Mouse (Mus musculus): Measurements from ENCODE around the gene Ticam1. TPM values are rescaled to one million over a fixed set of nuclear protein-coding genes. Genes with fewer than 3 reads are reported as not detected.
A peak's percentile ranks its signal among the peaks of the same experiment; 100 is the strongest.

Ticam1 gene
- polyA plus RNA-seq, 1 experiment from 2014 or later = 2.5 TPM

DNA sequence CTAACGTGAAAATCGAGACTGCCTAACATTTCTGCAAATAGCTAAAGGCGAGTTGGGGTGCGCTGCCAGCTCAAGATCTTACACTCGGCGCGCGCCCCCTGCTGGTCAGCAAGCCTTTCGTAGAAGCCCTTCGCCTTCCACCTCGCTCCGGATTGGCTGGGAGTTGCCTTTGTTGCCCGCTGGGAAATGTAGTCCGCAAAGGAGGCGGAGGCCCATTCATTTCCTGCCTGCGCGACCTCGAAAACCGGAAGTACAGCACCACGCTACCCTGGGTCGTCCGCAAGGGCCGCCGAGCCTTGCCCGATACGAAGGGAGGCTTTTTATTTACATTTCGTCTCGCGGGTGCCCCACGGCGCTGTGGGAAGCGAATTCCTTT lies 20.7 kb downstream of the Ticam1 start:
- WGBS = under 1% methylated on average over 32 of the region's 32 CpGs
- peak overlapping the region; percentile 53; the same call in 1 of the 2 replicates for H3K9ac ChIP-seq (ENCODE audit: low read length)
- peak overlapping the region; percentile 70 for H3K27ac ChIP-seq (ENCODE audit: low read depth, low read length)
- H3K9me3 ChIP-seq (ENCODE audit: control insufficient read depth, low read length) = no peaks in the 10 kb centered on the region
- H3K4me2 ChIP-seq (ENCODE audit: low read depth, low read length, severe bottlenecking) = peak overlapping the region; percentile 78
- H3K4me1 ChIP-seq (replicated peaks; ENCODE audit: control insufficient read depth, insufficient read depth, low read length) = peaks cover 9% of the 10 kb centered on the region
- no peaks in the 10 kb centered on the region; the same call in 1 of the 2 replicates for H3K36me3 ChIP-seq (ENCODE audit: control insufficient read depth, insufficient read depth, low read length)
- no peaks in the 10 kb centered on the region for H3K27me3 ChIP-seq (ENCODE audit: control insufficient read depth, insufficient read depth, low read length)
- DNase-seq (ENCODE audit: low spot score) (peak; percentile 99), ATAC-seq (replicated peaks; ENCODE audit: low FRiP score) (peak; percentile 91)
- peak overlapping the region; percentile 64 for H3K4me3 ChIP-seq (ENCODE audit: low read depth, low read length)

DNA sequence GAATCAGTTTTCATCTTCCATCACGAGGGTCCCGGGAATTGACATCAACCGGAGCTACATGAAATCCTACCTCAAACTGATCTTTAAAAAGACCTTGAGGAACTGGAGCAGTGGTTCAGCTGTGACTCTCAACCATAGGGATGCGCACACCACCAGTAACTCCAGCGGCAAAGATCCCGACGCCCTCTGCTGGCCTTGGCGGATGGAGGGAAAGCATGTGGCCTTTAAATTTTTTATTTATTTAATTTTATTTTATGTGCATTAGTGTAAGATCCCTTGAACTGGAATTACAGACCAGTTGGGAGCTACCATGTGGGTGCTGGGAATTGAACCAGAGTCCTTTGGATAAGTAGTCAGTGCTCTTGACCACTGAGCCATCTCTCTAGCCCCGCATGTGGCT lies 21.2 kb downstream of the Ticam1 start:
- DNase-seq (ENCODE audit: low spot score) = peak; percentile 73
- no peak overlapping the region for H3K4me3 ChIP-seq (ENCODE audit: low read depth, low read length)
- H3K27ac ChIP-seq (ENCODE audit: low read depth, low read length) = no peak overlapping the region; the same call in 1 of the 2 replicates
- peak overlapping the region; percentile 23; the same call in 1 of the 2 replicates for H3K9ac ChIP-seq (ENCODE audit: low read length)
- WGBS = 19% methylated on average over 9 of the region's 9 CpGs
- no peak overlapping the region for H3K4me2 ChIP-seq (ENCODE audit: low read depth, low read length, severe bottlenecking)
- H3K4me1 ChIP-seq (replicated peaks; ENCODE audit: control insufficient read depth, insufficient read depth, low read length) = peaks cover 11% of the 10 kb centered on the region
- no peaks in the 10 kb centered on the region for H3K9me3 ChIP-seq (ENCODE audit: control insufficient read depth, low read length)
- H3K36me3 ChIP-seq (ENCODE audit: control insufficient read depth, insufficient read depth, low read length) = no peaks in the 10 kb centered on the region; the same call in 1 of the 2 replicates
- ATAC-seq (replicated peaks; ENCODE audit: low FRiP score) = peak; percentile 4
- no peaks in the 10 kb centered on the region for H3K27me3 ChIP-seq (ENCODE audit: control insufficient read depth, insufficient read depth, low read length)

- DNase-seq (ENCODE audit: low spot score) (no peak), ATAC-seq (replicated peaks; ENCODE audit: low FRiP score) (no peak)
- Histone ChIP-seq H3K36me3 (ENCODE audit: control insufficient read depth, insufficient read depth, low read length) (no peaks in the 10 kb centered on the region; the same call in 1 of the 2 replicates), H3K9ac (ENCODE audit: low read length) (no peak overlapping the region), H3K9me3 (ENCODE audit: control insufficient read depth, low read length) (no peaks in the 10 kb centered on the region), H3K4me1 (replicated peaks; ENCODE audit: control insufficient read depth, insufficient read depth, low read length) (peaks cover 11% of the 10 kb centered on the region), H3K4me2 (ENCODE audit: low read depth, low read length, severe bottlenecking) (no peak overlapping the region), H3K27me3 (ENCODE audit: control insufficient read depth, insufficient read depth, low read length) (no peaks in the 10 kb centered on the region), H3K4me3 (ENCODE audit: low read depth, low read length) (no peak overlapping the region), H3K27ac (ENCODE audit: low read depth, low read length) (no peak overlapping the region)
- WGBS = 79% methylated on average over 4 of the region's 4 CpGs
Observed at GRCm38 (mm10) chr17:56254695-56255094, 21.9 kb downstream of the Ticam1 start.

DNA sequence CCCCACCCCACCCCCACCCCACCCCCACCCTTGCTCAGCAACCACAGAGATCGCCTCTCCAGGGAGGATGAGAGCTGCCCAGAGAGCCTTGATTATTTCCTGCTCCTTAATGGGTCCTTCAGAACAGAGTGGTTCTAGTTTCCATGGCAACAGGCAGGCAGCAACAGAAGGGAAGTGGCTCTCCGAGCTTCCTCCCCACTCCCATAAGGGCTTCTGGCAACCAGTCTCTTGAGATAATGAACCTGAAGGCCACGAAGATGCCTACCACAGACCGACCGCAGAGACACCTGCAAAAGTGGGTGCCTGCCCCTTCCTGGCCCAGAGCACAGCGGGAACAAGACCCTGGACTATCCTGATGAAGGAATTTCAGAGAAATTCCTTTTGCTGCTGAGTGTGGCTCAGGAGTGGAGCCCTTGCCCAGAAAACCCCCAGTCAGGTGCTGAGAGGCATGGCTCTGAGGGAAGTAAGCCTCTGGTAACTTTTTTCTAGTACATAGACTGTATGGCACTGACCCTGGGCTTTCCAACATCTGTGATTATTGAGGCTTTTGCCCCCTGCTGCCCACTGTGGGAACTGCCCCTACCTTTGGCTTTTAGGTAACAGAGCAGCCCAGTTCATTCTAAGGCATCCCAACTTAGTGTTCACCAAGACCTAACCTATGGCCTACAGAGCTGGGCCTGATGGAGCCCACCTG lies 25.3 kb downstream of the Ticam1 start:
- no peak overlapping the region for H3K4me3 ChIP-seq (ENCODE audit: low read depth, low read length)
- 25% methylated on average over 6 of the region's 6 CpGs for WGBS
- H3K27me3 ChIP-seq (ENCODE audit: control insufficient read depth, insufficient read depth, low read length) = no peaks in the 10 kb centered on the region
- ATAC-seq (replicated peaks; ENCODE audit: low FRiP score) (peak; percentile 29; the same call in 1 of the 2 replicates), DNase-seq (ENCODE audit: low spot score) (peak; percentile 80)
- no peaks in the 10 kb centered on the region for H3K36me3 ChIP-seq (ENCODE audit: control insufficient read depth, insufficient read depth, low read length)
- H3K27ac ChIP-seq (ENCODE audit: low read depth, low read length) = no peak overlapping the region
- no peak overlapping the region for H3K9ac ChIP-seq (ENCODE audit: low read length)
- H3K4me2 ChIP-seq (ENCODE audit: low read depth, low read length, severe bottlenecking) = 0 out of 2 replicates have a peak overlapping the region, but pooled peaks have one; percentile 18
- peaks cover 8% of the 10 kb centered on the region for H3K4me1 ChIP-seq (replicated peaks; ENCODE audit: control insufficient read depth, insufficient read depth, low read length)
- no peaks in the 10 kb centered on the region for H3K9me3 ChIP-seq (ENCODE audit: control insufficient read depth, low read length)

DNA sequence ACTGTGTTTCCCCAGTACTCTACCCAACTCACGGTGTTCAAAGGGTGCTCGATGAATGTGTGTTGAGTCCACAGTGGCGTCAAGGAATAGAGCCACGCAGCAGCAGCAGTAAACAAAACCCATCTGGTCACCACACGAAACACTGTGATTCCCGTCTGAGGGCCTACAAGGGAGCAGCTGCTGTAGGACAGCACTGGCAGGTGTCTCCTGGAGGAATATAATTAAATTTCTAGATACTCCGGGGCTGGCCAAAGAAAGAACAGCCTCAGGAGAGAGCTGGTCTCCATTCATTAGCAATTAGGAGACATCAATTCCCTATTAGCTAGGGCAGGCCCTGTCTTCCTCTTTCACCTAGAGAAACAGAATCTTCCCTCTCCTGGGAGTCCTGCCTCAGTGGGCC lies 31.0 kb downstream of the Ticam1 start:
- Histone ChIP-seq H3K4me1 (replicated peaks; ENCODE audit: control insufficient read depth, insufficient read depth, low read length) (0 out of 2 replicates have a peak, but pooled peaks cover 1% of the 10 kb centered on the region), H3K36me3 (ENCODE audit: control insufficient read depth, insufficient read depth, low read length) (no peaks in the 10 kb centered on the region), H3K27me3 (ENCODE audit: control insufficient read depth, insufficient read depth, low read length) (peaks cover 3% of the 10 kb centered on the region; the same call in 1 of the 2 replicates), H3K27ac (ENCODE audit: low read depth, low read length) (no peak overlapping the region), H3K9me3 (ENCODE audit: control insufficient read depth, low read length) (no peaks in the 10 kb centered on the region), H3K9ac (ENCODE audit: low read length) (no peak overlapping the region), H3K4me2 (ENCODE audit: low read depth, low read length, severe bottlenecking) (no peak overlapping the region), H3K4me3 (ENCODE audit: low read depth, low read length) (no peak overlapping the region)
- ATAC-seq (replicated peaks; ENCODE audit: low FRiP score) = no peak
- DNase-seq (ENCODE audit: low spot score) = no peak
- WGBS = 62% methylated on average over 7 of the region's 7 CpGs

- peak; percentile 92 for DNase-seq (ENCODE audit: low spot score)
- Histone ChIP-seq H3K36me3 (ENCODE audit: control insufficient read depth, insufficient read depth, low read length) (no peaks in the 10 kb centered on the region), H3K27me3 (ENCODE audit: control insufficient read depth, insufficient read depth, low read length) (peaks cover 3% of the 10 kb centered on the region; the same call in 1 of the 2 replicates), H3K9ac (ENCODE audit: low read length) (no peak overlapping the region), H3K27ac (ENCODE audit: low read depth, low read length) (no peak overlapping the region), H3K4me1 (replicated peaks; ENCODE audit: control insufficient read depth, insufficient read depth, low read length) (0 out of 2 replicates have a peak, but pooled peaks cover 1% of the 10 kb centered on the region), H3K4me3 (ENCODE audit: low read depth, low read length) (peak overlapping the region; percentile 21; the same call in 1 of the 2 replicates), H3K4me2 (ENCODE audit: low read depth, low read length, severe bottlenecking) (peak overlapping the region; percentile 40; the same call in 1 of the 2 replicates), H3K9me3 (ENCODE audit: control insufficient read depth, low read length) (no peaks in the 10 kb centered on the region)
- peak; percentile 60; the same call in 1 of the 2 replicates for ATAC-seq (replicated peaks; ENCODE audit: low FRiP score)
- WGBS = 2% methylated on average over 33 of the region's 33 CpGs
Observed at GRCm38 (mm10) chr17:56241541-56242401, 34.8 kb downstream of the Ticam1 start.

DNA sequence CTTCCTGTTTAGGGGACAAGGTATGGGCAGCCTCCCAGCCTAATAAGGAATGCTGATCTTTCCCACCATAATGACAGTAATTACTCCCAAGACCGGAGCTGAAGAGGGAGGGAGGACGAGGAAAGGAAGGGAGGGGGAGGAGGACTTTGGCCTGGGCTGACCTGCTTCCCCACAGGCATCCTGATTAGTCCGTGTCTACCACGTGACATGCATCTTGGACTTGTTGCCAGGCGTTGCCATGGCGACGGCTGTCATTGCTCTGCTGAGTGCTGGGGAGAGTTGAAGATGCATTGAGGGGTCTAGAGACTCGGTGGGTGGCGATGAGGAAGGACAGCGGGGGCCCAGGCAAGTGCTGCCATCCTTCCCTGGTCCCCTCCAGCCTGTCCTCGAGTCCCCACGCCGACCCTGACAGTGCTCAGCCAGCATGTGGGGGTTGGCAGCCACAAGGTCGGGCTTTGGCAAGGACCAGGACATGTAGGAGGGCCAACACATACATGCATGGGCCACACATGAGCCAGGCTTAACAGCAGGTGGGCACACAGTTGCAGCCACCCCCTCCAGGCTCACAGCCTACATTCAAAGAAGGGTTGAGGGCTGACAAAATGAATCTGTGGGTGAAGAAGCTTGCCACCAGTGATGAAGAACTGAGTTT lies 42.6 kb downstream of the Ticam1 start:
- no peak overlapping the region for H3K4me3 ChIP-seq (ENCODE audit: low read depth, low read length)
- H3K4me1 ChIP-seq (replicated peaks; ENCODE audit: control insufficient read depth, insufficient read depth, low read length) = peaks cover 4% of the 10 kb centered on the region
- no peaks in the 10 kb centered on the region for H3K36me3 ChIP-seq (ENCODE audit: control insufficient read depth, insufficient read depth, low read length)
- no peaks in the 10 kb centered on the region for H3K9me3 ChIP-seq (ENCODE audit: control insufficient read depth, low read length)
- H3K27ac ChIP-seq (ENCODE audit: low read depth, low read length) = no peak overlapping the region
- no peaks in the 10 kb centered on the region for H3K27me3 ChIP-seq (ENCODE audit: control insufficient read depth, insufficient read depth, low read length)
- no peak overlapping the region for H3K9ac ChIP-seq (ENCODE audit: low read length)
- ATAC-seq (replicated peaks; ENCODE audit: low FRiP score) (peak; percentile 90), DNase-seq (ENCODE audit: low spot score) (peak; percentile 85)
- H3K4me2 ChIP-seq (ENCODE audit: low read depth, low read length, severe bottlenecking) = peak overlapping the region; percentile 18; the same call in 1 of the 2 replicates
- WGBS = 3% methylated on average over 14 of the region's 14 CpGs

- no peak overlapping the region for H3K27ac ChIP-seq (ENCODE audit: low read depth, low read length)
- H3K4me1 ChIP-seq (replicated peaks; ENCODE audit: control insufficient read depth, insufficient read depth, low read length) = peaks cover 4% of the 10 kb centered on the region
- DNase-seq (ENCODE audit: low spot score) (no peak), ATAC-seq (replicated peaks; ENCODE audit: low FRiP score) (peak; percentile 45; the same call in 1 of the 2 replicates)
- H3K4me2 ChIP-seq (ENCODE audit: low read depth, low read length, severe bottlenecking) = no peak overlapping the region
- 51% methylated on average over 8 of the region's 8 CpGs for WGBS
- H3K36me3 ChIP-seq (ENCODE audit: control insufficient read depth, insufficient read depth, low read length) = no peaks in the 10 kb centered on the region
- no peak overlapping the region for H3K9ac ChIP-seq (ENCODE audit: low read length)
- H3K27me3 ChIP-seq (ENCODE audit: control insufficient read depth, insufficient read depth, low read length) = no peaks in the 10 kb centered on the region
- H3K9me3 ChIP-seq (ENCODE audit: control insufficient read depth, low read length) = no peaks in the 10 kb centered on the region
- H3K4me3 ChIP-seq (ENCODE audit: low read depth, low read length) = no peak overlapping the region
Observed at GRCm38 (mm10) chr17:56233389-56233788, 43.2 kb downstream of the Ticam1 start.
